Mouse (Mus musculus) C2C12 (cell line): ENCODE measurements around the gene Cisd1. TPM values are rescaled to one million over a fixed set of nuclear protein-coding genes. Genes with fewer than 3 reads are reported as not detected.
"Not testable (repeated sequence)": the region's sequence is repeated elsewhere in the genome, so short reads cannot be mapped to it uniquely, and the experiment has no call there.

Experiments
- H3K27me3 ChIP-seq: one replicate; pipeline ENCODE4 v1.6.1; 2011; ENCODE audit not compliant: control insufficient read depth, insufficient read depth, insufficient read length
- H3K36me3 ChIP-seq: one replicate; pipeline ENCODE4 v1.6.1; 2011; ENCODE audit not compliant: control insufficient read depth, insufficient read depth
- H3K4me3 ChIP-seq: one replicate; pipeline ENCODE4 v1.5.1; 2011; ENCODE audit warnings: mild to moderate bottlenecking, control low read depth; ENCODE audit not compliant: poor library complexity, insufficient read depth, severe bottlenecking
- H3K79me2 ChIP-seq: one replicate; pipeline ENCODE4 v1.6.1; 2011; ENCODE audit not compliant: control insufficient read depth, insufficient read depth
- H3K79me3 ChIP-seq: one replicate; pipeline ENCODE4 v1.6.1; 2011; ENCODE audit warnings: low read depth, control low read depth
- H3ac ChIP-seq: one replicate; pipeline ENCODE3; 2011; ENCODE audit warnings: low read depth; ENCODE audit not compliant: control insufficient read depth, insufficient read length
- CEBPB ChIP-seq: IDR thresholded peaks from one replicate; pipeline ENCODE4 v1.6.1; 2011; ENCODE audit warnings: low read depth, mild to moderate bottlenecking, control low read depth, moderate library complexity
- CTCF ChIP-seq: IDR thresholded peaks from one replicate; pipeline ENCODE4 v1.5.1; 2011; ENCODE audit not compliant: control insufficient read depth, insufficient read depth, insufficient read length
- FOSL1 ChIP-seq: IDR thresholded peaks from one replicate; pipeline ENCODE4 v1.8.0; 2011; ENCODE audit warnings: mild to moderate bottlenecking, low read length; ENCODE audit not compliant: poor library complexity, insufficient read depth, severe bottlenecking
- MAX ChIP-seq: IDR thresholded peaks from one replicate; pipeline ENCODE4 v1.6.1; 2011; ENCODE audit warnings: mild to moderate bottlenecking, control low read depth
- MYOD1 ChIP-seq: IDR thresholded peaks from one replicate; pipeline ENCODE4 v1.6.1; 2011; ENCODE audit warnings: low read depth; ENCODE audit not compliant: control insufficient read depth, insufficient read length
- MYOG ChIP-seq: IDR thresholded peaks from one replicate; pipeline ENCODE4 v1.6.1; 2011; ENCODE audit not compliant: control insufficient read depth, insufficient read length; ENCODE audit errors: extremely low read depth
- USF1 ChIP-seq: IDR thresholded peaks from one replicate; pipeline ENCODE4 v1.6.1; 2011; ENCODE audit warnings: low read depth, mild to moderate bottlenecking, control low read depth, moderate library complexity
- long read RNA-seq, 2 experiments: library from polyadenylated mRNA; unstranded; transcript quantifications; one replicate each; pipeline ENCODE4 v2.0.0; 2019 to 2020
- polyA plus RNA-seq: library from polyadenylated mRNA; unstranded; fragments of >200 nt; fragmentation: generic; extraction: Trizol; gene quantifications from one replicate; pipeline ENCODE4 v1.2.1, GENCODE M21; 2012; ENCODE audit warnings: missing spikeins

Cisd1 gene
- 132 TPM for polyA plus RNA-seq
- long read RNA-seq, experiment 1, transcript Cisd1-201 (3 exons, 1,084 nt) = major isoform, 136 of 140 reads
- long read RNA-seq, experiment 1, partial matches to known transcripts = 4 of 140 reads
- long read RNA-seq, experiment 1, other reads (novel, unspliced or antisense) = 0 of 140 reads
- long read RNA-seq, experiment 2, transcript Cisd1-201 (3 exons, 1,084 nt) = major isoform, 28 of 29 reads
- long read RNA-seq, experiment 2, partial matches to known transcripts = 0 of 29 reads
- long read RNA-seq, experiment 2, other reads (novel, unspliced or antisense) = 1 of 29 reads

DNA sequence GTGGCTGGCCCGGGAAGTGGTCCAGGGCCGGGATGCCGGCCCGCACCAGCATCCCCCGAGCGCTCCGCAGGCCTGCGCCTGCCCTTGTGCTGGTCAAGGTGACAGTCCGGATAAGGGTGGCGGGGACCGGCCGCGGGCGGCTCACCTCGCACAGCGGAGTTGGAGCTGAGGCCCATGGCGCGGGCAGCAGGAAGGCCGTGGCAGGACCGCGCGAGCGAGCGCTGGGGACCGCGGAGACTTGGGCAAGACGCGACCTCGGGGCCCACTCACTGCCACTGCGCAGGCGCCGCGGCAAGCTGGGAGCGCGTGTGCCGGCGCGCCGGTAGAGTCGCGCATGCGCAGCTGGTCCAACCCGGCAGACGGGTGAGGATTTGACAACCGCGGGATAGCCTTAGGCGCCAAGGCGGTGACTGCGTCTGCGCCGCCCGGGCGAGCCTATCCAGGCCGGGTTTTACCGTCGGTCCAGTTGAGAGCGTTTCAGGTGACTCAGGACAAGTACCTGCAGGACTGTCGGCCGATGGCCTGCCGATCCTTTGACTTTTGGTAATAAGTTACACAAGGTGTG lies at the start of gene Cisd1:
Gene Cisd1, minus strand, starts transcription at position 376 of the 565 bp plus-strand sequence.
- Histone ChIP-seq H3ac (peak within 1 kb of the TSS; percentile 98), H3K36me3 (peaks cover 4% of the 10 kb centered on the region), H3K79me3 (peaks cover 44% of the 10 kb centered on the region), H3K4me3 (peak within 1 kb of the TSS; percentile 79), H3K79me2 (peaks cover 69% of the 10 kb centered on the region), H3K27me3 (no peaks in the 10 kb centered on the region)
- TF ChIP-seq FOSL1 (no peak), MAX (peak; percentile 88)

DNA sequence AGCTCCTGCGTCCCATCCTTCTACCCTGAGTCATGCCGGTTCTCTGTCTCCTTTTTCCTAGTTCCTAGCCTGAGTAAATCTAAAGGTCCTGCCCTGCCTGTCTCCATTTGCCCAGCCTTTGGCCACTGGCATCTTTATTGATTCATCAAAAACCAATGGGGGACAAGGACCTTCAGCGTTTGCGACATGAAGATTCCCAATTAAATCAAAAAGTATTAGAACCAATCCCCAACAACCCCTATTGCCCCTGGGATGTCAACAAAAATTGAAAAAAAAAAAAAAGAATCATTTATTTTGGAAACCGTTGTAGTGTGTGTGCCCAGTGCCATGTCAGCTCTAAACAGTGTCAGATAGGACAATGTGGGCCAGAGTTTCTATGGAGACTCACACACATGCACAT lies 44.6 kb upstream of the Cisd1 start:
- no peaks in the 10 kb centered on the region for H3K36me3 ChIP-seq
- no peaks in the 10 kb centered on the region for H3K79me2 ChIP-seq
- no peak for TF ChIP-seq FOSL1
- no peak for TF ChIP-seq MAX
- no peak for TF ChIP-seq MYOD1
- no peak for TF ChIP-seq USF1
- TF ChIP-seq MYOG = no peak
- no peak for TF ChIP-seq CTCF
- TF ChIP-seq CEBPB = no peak
- H3K4me3 ChIP-seq = no peak overlapping the region
- H3K79me3 ChIP-seq = no peaks in the 10 kb centered on the region
- H3ac ChIP-seq = no peak overlapping the region
- no peaks in the 10 kb centered on the region for H3K27me3 ChIP-seq

DNA sequence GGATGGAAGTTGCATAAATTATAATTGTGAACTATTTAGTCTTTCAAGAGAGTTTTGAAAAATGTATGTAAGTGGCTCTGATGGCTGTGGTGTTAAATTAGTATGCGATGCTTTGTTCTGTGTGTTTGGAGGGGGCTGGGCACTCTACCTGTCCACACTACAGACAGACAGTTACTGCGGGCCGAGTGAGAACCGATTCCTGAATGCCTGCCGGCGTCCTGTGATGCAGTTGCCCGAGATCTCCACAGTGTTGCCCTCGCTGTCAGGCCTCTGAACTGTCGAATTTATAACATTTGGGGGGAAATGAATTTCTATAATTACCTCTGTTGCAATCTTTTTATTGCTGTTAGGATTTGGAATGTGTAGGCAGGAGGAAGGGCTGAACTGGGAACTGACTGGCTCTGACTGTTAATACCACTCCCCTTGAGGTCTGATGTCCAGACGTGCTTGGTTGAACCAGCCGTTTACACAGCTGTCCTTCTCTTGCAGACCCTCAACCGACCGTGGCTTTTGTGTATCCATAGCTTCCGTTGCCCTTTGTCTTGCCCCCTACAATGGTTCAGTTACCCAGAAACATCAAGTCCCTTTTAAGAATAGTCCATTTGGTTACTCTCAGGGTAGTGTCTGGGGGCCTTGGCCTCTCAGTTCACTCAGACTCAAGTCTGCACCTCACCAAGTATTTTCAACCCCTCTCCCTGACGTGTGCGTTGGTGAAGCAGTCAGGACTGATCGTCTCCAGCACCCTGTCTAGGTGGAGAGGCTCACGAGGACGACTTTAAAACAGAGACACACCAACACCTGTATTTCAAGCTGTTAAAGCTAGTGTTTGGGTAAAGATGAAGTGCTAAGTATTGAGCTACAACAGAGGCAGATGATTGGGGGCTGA lies 39.6 kb upstream of the Cisd1 start:
- Histone ChIP-seq H3K4me3 (no peak overlapping the region), H3K79me2 (no peaks in the 10 kb centered on the region), H3ac (no peak overlapping the region), H3K36me3 (peaks cover 34% of the 10 kb centered on the region), H3K27me3 (no peaks in the 10 kb centered on the region), H3K79me3 (no peaks in the 10 kb centered on the region)
- TF ChIP-seq MYOD1 = no peak

DNA sequence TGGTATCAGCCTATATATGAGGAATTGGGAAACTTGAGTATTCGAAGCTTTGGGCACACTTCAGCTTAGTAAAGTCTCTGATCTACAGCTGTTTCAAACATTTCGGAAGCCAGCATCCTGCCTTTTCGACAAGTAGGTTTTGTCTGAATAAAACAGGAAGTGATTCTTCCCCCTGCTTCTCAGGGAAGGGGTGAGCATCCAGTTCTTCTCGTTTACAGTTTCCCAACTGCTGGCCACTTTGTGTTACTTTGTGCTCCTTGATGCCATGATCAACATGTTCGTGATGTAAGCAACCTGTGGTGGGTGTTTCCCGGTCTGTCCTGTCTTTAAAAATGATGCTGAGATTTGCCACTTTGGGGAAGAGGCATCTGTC lies 38.8 kb upstream of the Cisd1 start:
- not testable (repeated sequence) for H3K79me3 ChIP-seq, H3K79me2 ChIP-seq, H3K27me3 ChIP-seq, H3ac ChIP-seq, H3K4me3 ChIP-seq
- peaks cover 43% of the 10 kb centered on the region for H3K36me3 ChIP-seq

DNA sequence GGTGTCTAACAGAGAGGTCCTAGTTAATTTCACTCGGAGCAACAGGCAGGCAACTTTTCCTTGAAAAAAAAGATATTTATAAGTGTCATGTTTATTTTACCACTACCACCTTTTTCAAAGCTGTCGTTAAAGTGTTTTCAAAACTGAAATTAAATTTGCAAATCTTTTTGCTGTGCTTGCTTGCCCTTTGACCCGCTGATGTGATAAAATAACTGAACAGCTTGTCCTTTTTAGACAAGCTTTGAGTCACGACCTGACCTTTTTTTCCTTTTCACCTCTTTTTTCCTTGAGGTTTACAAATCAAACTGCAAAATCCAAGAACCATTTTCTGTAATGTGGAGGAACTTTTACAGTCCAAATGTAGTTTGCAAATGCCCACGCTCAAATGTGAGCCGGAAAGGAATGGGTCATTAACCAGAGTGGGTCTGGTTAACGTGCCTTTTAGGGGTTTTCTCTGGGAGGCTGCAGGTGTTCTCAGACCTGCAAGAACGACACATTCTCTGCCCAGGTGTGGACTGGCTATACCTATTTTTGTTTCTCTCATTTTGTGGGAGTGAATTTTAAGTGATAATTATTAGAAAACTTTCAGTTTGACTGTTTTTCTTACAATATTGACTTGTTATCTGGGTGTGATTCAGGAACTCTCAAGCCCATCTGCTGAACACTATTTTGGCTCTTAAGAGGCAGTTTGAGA lies 38.3 kb upstream of the Cisd1 start:
- Histone ChIP-seq H3K4me3 (no peak overlapping the region), H3K27me3 (no peaks in the 10 kb centered on the region), H3K36me3 (peaks cover 48% of the 10 kb centered on the region), H3ac (no peak overlapping the region), H3K79me2 (no peaks in the 10 kb centered on the region), H3K79me3 (no peaks in the 10 kb centered on the region)
- TF ChIP-seq FOSL1 = no peak
- TF ChIP-seq MAX = no peak
- TF ChIP-seq CTCF = no peak
- no peak for TF ChIP-seq MYOG
- no peak for TF ChIP-seq CEBPB
- no peak for TF ChIP-seq USF1
- TF ChIP-seq MYOD1 = no peak

DNA sequence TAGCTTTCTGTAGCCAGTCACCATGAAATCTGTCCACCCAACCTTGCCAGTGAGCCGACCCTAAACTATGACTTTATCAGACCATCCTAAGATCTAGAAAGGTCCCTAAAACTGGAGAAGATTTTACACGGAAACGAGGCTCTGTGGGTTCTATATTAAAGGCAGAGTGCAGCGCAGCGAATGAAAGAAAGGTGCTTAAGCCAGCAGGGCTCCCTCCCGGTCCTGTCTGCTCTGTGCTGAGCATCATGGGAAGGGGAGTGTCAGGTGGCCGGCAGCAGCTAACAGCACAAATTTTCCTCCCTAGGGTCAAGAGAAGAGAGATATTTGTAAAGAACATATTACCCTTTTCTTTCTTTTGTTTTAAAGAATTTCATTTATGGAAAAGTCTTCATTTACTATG lies 37.4 kb upstream of the Cisd1 start:
- Histone ChIP-seq H3K36me3 (peaks cover 53% of the 10 kb centered on the region), H3K4me3 (no peak overlapping the region), H3ac (no peak overlapping the region), H3K79me2 (no peaks in the 10 kb centered on the region), H3K27me3 (no peaks in the 10 kb centered on the region), H3K79me3 (no peaks in the 10 kb centered on the region)
- no peak for TF ChIP-seq MYOD1
- TF ChIP-seq CEBPB = no peak
- TF ChIP-seq MAX = no peak
- TF ChIP-seq MYOG = no peak
- no peak for TF ChIP-seq CTCF
- TF ChIP-seq USF1 = no peak
- no peak for TF ChIP-seq FOSL1
